Comparison of ENCODE assay signal across 21 mouse cellular contexts in genomic region chr11:21224983-21225382, GRCm38 (mm10). TPM values are rescaled to one million over a fixed set of nuclear protein-coding genes. Genes with fewer than 3 reads are reported as not detected.
DNase-seq lines count a peak whose midpoint lies in the region; ATAC-seq and TF ChIP-seq lines count a peak whose summit lies in the region.
"Had no signal": no experiment of that assay in that cellular context is flagged by ENCODE, and none has a peak within 500 bp of the region (broad histone marks: within the 10 kb centered on the region; RNA-seq: fewer than 3 reads in every experiment).

No protein-coding gene starts in this region.

- no peak for TF ChIP-seq POLR2A in CH12.LX (IDR thresholded peaks at IDR 0.05; ENCODE audit: low read depth, low read length)

- no peak overlapping the region for H3K4me2 ChIP-seq in CH12.LX (ENCODE audit: insufficient read depth, low read depth, poor library complexity, severe bottlenecking)
- H3K4me2 ChIP-seq: embryonic facial prominence, embryonic 15.5 days; limb, embryonic 15.5 days; lung, embryonic 14.5 days had no signal

- in situ Hi-C loops in CH12.LX (cut with MboI; ENCODE audit: low pct_ligation_motif_present, low pct_unique_long_range_greater_than_20kb, low sequenced_read_pairs): no loop called here

- no peak for DNase-seq in gastrocnemius, adult 2 months
- no peak for DNase-seq in gastrocnemius, postnatal 14 days
- no peak for DNase-seq in CH12.LX (ENCODE audit: extremely low read depth)
- DNase-seq in layer of hippocampus, postnatal 14 days (ENCODE audit: low spot score in 2 of 2): no peak
- no peak for DNase-seq in left cerebral cortex, adult 8-10 months (ENCODE audit: low spot score in 2 of 2)
- DNase-seq: adrenal gland, adult 2 months; cerebellum, adult 11 months; cerebellum, postnatal 14 days; embryo, embryonic 11 days; gastrocnemius, postnatal 10 days; kidney, adult 18-20 months; lung, embryonic 14.5 days; thymus, postnatal 25 days had no signal

- H3K9me3 ChIP-seq in CH12.LX (replicated peaks; ENCODE audit: low read length): no peaks in the 10 kb centered on the region
- H3K9me3 ChIP-seq: embryonic facial prominence, embryonic 15.5 days; forebrain, embryonic 10.5 days; heart, embryonic 10.5 days; limb, embryonic 15.5 days had no signal

- H3K4me1 ChIP-seq in CH12.LX (ENCODE audit: control insufficient read depth in 1 of 2, insufficient read depth in 2 of 2): peaks cover 31 to 50% of the 10 kb centered on the region in 2 experiments
- H3K4me1 ChIP-seq: embryonic facial prominence, embryonic 15.5 days; forebrain, embryonic 10.5 days; heart, embryonic 10.5 days; limb, embryonic 15.5 days had no signal

- peak; percentile 43; the same call in 1 of the 2 replicates for TF ChIP-seq EP300 in CH12.LX (IDR thresholded peaks at IDR 0.05; ENCODE audit: low read length)

- no peak overlapping the region for H3K4me3 ChIP-seq in gastrocnemius, adult 2 months
- H3K4me3 ChIP-seq in CH12.LX (replicated peaks in 1 of 3; ENCODE audit: low read depth in 2 of 3, low read length in 2 of 3, poor library complexity in 1 of 3): no peak overlapping the region
- H3K4me3 ChIP-seq: embryonic facial prominence, embryonic 15.5 days; forebrain, embryonic 10.5 days; heart, embryonic 10.5 days; layer of hippocampus, adult 2 months; limb, embryonic 15.5 days had no signal

- H3K27ac ChIP-seq in gastrocnemius, adult 2 months: peak overlapping the region; percentile 43; the same call in 1 of the 2 replicates
- H3K27ac ChIP-seq in CH12.LX (ENCODE audit: insufficient read depth, low read depth): no peak overlapping the region
- H3K27ac ChIP-seq: embryonic facial prominence, embryonic 15.5 days; forebrain, embryonic 10.5 days; heart, embryonic 10.5 days; kidney, postnatal 0 days; layer of hippocampus, adult 2 months; limb, embryonic 15.5 days had no signal

- no peak overlapping the region for H3K9ac ChIP-seq in CH12.LX (ENCODE audit: insufficient read depth, low read depth)
- H3K9ac ChIP-seq: embryonic facial prominence, embryonic 15.5 days; limb, embryonic 15.5 days; lung, embryonic 14.5 days had no signal

- no peak for TF ChIP-seq RAD21 in CH12.LX (IDR thresholded peaks at IDR 0.05; ENCODE audit: low read depth, low read length)

- H3K79me2 ChIP-seq in CH12.LX (replicated peaks; ENCODE audit: control insufficient read depth, extremely low read depth, insufficient read depth, poor library complexity, severe bottlenecking): no peaks in the 10 kb centered on the region

- dilution Hi-C loops in CH12.LX (cut with MboI; ENCODE audit: extremely low pct_ligation_motif_present, extremely low pct_unique_long_range_greater_than_20kb, low sequenced_read_pairs): no loop called here

- H3K36me3 ChIP-seq in CH12.LX (replicated peaks in 1 of 2; ENCODE audit: control insufficient read depth in 1 of 2, insufficient read depth in 1 of 2, low read length in 1 of 2): no peaks in the 10 kb centered on the region
- H3K36me3 ChIP-seq: embryonic facial prominence, embryonic 15.5 days; forebrain, embryonic 10.5 days; heart, embryonic 10.5 days; limb, embryonic 15.5 days had no signal

- peak; percentile 57 for ATAC-seq in common myeloid progenitor, adult 5-6 weeks (replicated peaks; ENCODE audit: low read depth, poor library complexity, severe bottlenecking)
- peak; percentile 49; the same call in 1 of the 2 replicates for ATAC-seq in neutrophil, adult 5-6 weeks (ENCODE audit: extremely low read depth, insufficient number of reproducible peaks, low FRiP score, poor library complexity, severe bottlenecking)

- H3K27me3 ChIP-seq in CH12.LX (replicated peaks): no peaks in the 10 kb centered on the region
- H3K27me3 ChIP-seq: embryonic facial prominence, embryonic 15.5 days; limb, embryonic 15.5 days had no signal

- TF ChIP-seq CTCF in gastrocnemius, adult 2 months (IDR thresholded peaks at IDR 0.05): no peak
- no peak for TF ChIP-seq CTCF in CH12.LX (conservative IDR thresholded peaks at IDR 0.05 in 1 of 2, IDR thresholded peaks at IDR 0.05 in 1 of 2; ENCODE audit: low read depth in 2 of 2, low read length in 2 of 2)

- intact Hi-C loops in gastrocnemius, adult 2 months (cut with DNase I): no loop called here
- intact Hi-C loops in gastrocnemius, postnatal 14 days (cut with DNase I; ENCODE audit: low total_unique reads): no loop called here

TF ChIP-seq in CH12.LX, 34 proteins besides CTCF, POLR2A, EP300 and RAD21:
- TF ChIP-seq JUND (conservative IDR thresholded peaks at IDR 0.05; ENCODE audit: low read depth, low read length) (0 out of 2 replicates have a peak, but pooled peaks have one; percentile 18), ZNF384 (IDR thresholded peaks at IDR 0.05; ENCODE audit: low read depth, low read length) (peak; percentile 57), PAX5 (IDR thresholded peaks at IDR 0.05; ENCODE audit: low read length) (no peak)

RNA-seq across cellular contexts. Expression of gene Vps54, which starts 14.1 kb away (rescaled TPM):
- total RNA-seq in gastrocnemius, adult 2 months (2021): 10 to 100 TPM; 19.6 to 22.3 TPM
- 10 to 100 TPM; 14.9 to 15.9 TPM for total RNA-seq in gastrocnemius, postnatal 14 days (2021)
- total RNA-seq in CH12.LX (2012; rRNA removed) (20.4 and 24.7 TPM in 2 replicates), CH12.LX (2014; rRNA removed) (37.5 and 43.5 TPM in 2 replicates)
- polyA plus RNA-seq in CH12.LX (2012; ENCODE audit: insufficient read length, low read depth): 22.7 and 22.9 TPM in 2 replicates
- total RNA-seq in common myeloid progenitor, adult 5-6 weeks (2017): 45.4 and 60.2 TPM in 2 replicates
- 170 and 182 TPM in 2 replicates for total RNA-seq in neutrophil, adult 5-6 weeks (2017)
- 10 to 100 TPM; 25.2 to 26.1 TPM for total RNA-seq in layer of hippocampus, postnatal 14 days (2021)
- 10 to 100 TPM; 26.8 to 31.2 (median 28.0) TPM for total RNA-seq in left cerebral cortex, adult 8-10 months (2022)
